Mouse (Mus musculus): ENCODE results near the gene Lad1. TPM values are rescaled to one million over a fixed set of nuclear protein-coding genes. Genes with fewer than 3 reads are reported as not detected.

Lad1 gene
- 0.72 TPM in 1 of 2 replicates, not detected in the other for total RNA-seq (2015; ENCODE audit: low replicate concordance)
- not detected in 2 replicates for total RNA-seq (2017; ENCODE audit: low replicate concordance)

GRCm38 (mm10) chr1:135818481-135819086, at the start of gene Lad1:
Gene Lad1 (plus strand): TSS chr1:135818598.
- ATAC-seq (replicated peaks; ENCODE audit: low FRiP score, poor library complexity, severe bottlenecking): no peak

- ATAC-seq (replicated peaks; ENCODE audit: low FRiP score, poor library complexity, severe bottlenecking): no peak
These were observed 48.2 kb upstream of the Lad1 start for GRCm38 (mm10) chr1:135770237-135770636.

GRCm38 (mm10) chr1:135770896-135771572, 47.4 kb upstream of the Lad1 start:
- no peak for ATAC-seq (replicated peaks; ENCODE audit: low FRiP score, poor library complexity, severe bottlenecking)

DNA sequence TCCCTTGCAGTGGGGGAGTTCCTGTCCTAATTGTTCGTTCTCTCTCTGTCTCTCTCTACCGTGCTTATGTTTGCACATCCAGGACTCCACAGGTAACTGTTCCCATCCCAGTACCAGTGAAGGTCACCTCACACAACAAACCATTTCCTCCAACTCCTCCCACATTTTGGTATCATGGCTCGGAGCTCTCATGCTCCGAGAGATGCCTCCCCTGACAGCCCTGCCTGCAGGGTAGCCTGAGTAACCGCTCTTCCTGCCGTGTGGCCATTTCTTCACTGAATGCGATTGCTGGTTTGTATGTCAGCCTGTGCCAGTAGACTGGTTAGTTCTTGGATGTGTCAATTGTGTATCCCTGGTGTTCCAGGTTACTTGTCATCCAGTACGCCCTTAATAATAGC, 46.8 kb upstream of the Lad1 start:
- no peak for ATAC-seq (replicated peaks; ENCODE audit: low FRiP score, poor library complexity, severe bottlenecking)

DNA sequence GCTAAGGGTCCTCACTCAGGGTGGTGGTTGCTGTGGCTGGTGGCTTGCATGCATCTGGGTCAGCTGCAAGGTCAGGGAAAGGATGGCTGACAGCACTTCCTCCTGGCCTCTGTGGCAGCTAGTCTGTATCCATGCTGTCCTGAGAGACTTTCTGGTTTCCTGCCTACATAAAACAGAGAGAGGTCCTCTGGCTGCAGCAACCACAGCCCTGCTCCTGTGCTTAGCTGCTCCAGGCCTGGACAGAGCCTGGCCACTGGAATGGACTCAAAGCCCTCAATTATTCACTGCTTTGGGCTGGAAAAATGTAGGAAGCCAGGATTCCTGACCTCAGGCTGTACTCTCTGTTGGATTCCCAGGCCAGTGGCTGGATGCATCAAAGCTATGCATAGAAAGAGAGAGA, 41.8 kb upstream of the Lad1 start:
- no peak for ATAC-seq (replicated peaks; ENCODE audit: low FRiP score, poor library complexity, severe bottlenecking)

GRCm38 (mm10) chr1:135777046-135777445, 41.4 kb upstream of the Lad1 start:
- ATAC-seq (replicated peaks; ENCODE audit: low FRiP score, poor library complexity, severe bottlenecking): no peak

- ATAC-seq (replicated peaks; ENCODE audit: low FRiP score, poor library complexity, severe bottlenecking): no peak
These were observed 39.4 kb upstream of the Lad1 start, which contains the start of gene Tnni1 for GRCm38 (mm10) chr1:135778780-135779535. Gene Tnni1 (plus strand): TSS chr1:135779434.

- no peak for ATAC-seq (replicated peaks; ENCODE audit: low FRiP score, poor library complexity, severe bottlenecking)
These were observed 37.7 kb upstream of the Lad1 start for GRCm38 (mm10) chr1:135780649-135781048.

GRCm38 (mm10) chr1:135781220-135781619, 37.2 kb upstream of the Lad1 start:
- 0 out of 2 replicates have a peak, but pooled peaks have one; percentile 56 for ATAC-seq (replicated peaks; ENCODE audit: low FRiP score, poor library complexity, severe bottlenecking)

DNA sequence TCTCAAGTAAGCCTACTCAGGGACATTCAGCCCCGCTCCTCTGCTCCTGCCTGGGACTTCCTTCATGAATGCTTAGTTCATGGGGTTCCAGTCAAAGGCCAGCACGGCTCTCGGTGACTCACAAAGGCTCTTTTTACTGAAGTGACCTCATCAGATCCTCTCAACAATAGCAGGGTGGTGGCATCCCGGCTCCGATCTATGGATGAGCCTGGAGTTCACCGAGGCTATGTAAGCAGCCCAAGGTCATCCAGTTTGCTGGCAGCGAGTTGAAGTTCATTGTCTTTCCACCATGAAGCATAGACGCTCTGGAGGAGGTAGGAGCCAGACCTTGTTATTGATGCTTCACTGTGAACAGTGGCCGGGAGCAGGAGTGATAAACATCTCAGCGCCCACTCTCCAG, 35.6 kb upstream of the Lad1 start:
- ATAC-seq (replicated peaks; ENCODE audit: low FRiP score, poor library complexity, severe bottlenecking): no peak

GRCm38 (mm10) chr1:135787799-135788198, 30.6 kb upstream of the Lad1 start:
- peak; percentile 60 for ATAC-seq (replicated peaks; ENCODE audit: low FRiP score, poor library complexity, severe bottlenecking)

DNA sequence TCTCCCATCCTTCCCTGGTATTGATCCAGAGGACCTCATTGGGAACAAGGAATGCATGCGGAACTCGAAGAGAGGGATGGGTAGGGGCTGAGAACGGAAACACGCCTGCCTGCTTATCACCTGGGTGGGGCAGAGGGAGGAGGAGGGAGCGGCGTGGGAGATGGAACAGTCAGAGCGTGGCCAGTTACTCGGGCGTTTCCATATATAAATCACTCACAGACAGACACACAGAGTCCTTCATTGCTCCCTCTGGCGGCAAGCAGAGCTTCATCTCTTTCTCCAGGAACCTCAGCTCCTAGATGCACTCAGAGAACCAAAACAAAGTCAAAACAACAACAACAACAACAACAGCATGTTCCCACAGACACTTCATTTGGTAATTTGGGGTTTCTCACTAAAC, 29.7 kb upstream of the Lad1 start:
- 0 out of 2 replicates have a peak, but pooled peaks have one; percentile 39 for ATAC-seq (replicated peaks; ENCODE audit: low FRiP score, poor library complexity, severe bottlenecking)

DNA sequence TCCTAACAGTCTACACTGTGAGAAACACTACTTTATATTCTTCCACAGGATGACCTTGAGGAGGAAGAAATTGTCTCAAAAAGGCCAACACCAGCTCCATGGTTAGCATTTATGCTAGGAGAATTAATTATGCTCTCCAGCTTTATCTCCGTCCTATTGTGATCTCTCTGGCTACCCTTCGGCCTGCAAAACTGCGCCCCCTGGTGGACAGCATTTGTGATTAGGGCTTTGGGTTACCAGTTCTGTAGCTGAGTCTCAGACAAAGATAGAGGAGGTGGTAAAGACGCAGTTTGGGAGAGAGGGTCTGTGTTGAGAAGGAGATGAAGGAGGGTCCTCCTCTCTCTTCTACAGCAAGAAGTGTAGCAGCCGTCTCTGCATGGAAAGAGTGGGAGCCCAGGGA, 28.6 kb upstream of the Lad1 start:
- peak; percentile 62; the same call in 1 of the 2 replicates for ATAC-seq (replicated peaks; ENCODE audit: low FRiP score, poor library complexity, severe bottlenecking)

GRCm38 (mm10) chr1:135792143-135792939, 26.1 kb upstream of the Lad1 start:
- no peak for ATAC-seq (replicated peaks; ENCODE audit: low FRiP score, poor library complexity, severe bottlenecking)

DNA sequence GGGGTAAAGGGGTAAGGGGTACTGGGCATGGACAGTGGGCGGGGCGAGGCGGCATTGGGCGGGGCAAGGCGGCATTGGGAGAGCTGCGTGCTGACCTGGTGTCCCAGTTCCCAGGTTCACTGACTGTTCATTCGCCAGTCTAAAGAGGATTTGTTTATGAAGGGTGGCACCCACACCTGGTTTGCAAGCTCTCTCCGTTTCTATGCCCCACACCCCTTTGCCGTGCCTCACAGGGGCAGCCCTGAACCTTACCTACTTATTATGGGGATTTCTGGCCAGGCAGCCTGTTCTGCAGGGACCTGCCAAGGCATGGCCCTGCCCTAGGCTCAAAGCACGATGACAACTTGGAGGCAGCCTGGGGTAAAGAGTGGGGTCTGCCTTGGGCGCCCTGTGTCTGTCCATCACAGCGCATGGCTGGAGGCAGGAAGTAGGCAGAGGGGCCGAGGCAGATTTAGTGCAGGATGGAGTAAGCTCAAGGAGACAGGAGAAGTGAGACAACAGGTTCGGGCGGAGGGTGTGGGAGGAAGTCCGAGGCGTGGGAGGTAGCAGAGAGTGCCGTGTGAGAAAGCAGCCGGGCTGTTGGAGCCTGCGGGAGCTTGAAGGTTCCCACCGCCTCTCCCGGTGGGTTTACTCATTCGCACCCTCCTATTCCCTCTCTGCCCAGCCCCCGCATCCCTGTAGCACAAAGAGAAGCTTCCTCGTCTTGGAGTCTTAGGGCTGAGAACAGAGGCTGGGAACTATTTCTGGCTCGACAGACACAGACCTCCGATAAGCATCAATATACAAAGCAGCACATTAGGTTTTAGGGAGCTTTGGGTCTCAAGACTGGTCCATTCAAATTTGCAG, 24.8 kb upstream of the Lad1 start:
- ATAC-seq (replicated peaks; ENCODE audit: low FRiP score, poor library complexity, severe bottlenecking): no peak

DNA sequence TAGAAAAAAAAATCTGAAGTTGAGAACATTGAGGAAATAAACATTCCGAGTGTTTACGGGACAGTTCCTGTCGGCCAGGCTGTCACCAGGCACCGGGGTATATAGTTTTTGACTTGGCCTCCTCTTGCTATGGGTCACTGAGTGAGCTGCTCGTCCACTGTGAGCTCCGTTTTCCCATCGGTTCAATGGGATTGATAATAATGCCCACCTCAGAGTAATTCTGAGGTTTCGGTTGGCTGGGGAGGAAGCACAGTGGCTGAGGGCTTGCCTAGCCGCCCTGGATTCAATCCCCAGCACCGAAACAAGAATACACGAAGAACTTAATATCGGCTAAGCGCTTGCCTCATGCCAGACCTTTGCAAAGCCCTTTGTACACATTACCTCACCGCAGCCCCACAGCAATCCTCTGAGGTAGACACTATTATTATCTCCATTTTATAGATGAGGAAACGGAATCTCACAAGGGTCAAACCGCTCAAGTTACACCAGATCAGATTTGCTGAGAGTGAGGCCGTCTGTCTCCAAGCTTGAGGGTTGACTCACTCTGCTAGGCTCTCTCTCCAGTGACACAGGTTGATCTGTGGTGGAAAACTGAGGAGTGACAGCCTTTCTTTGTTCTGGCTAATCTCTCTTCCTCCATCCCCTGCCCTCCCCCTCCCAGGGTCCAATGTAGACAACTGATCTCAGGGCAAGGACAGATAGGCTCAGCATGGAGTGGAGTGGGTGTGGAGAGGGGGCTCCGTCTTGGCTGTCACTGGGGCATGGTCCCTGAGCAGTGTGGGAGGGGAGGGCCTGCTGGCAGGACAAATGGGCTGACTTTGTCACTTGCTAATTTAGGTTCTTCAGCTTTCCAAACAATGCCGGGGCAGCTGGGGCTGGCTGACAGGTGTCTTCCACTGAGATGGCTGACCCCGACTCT, 23.9 kb upstream of the Lad1 start:
- ATAC-seq (replicated peaks; ENCODE audit: low FRiP score, poor library complexity, severe bottlenecking): no peak

DNA sequence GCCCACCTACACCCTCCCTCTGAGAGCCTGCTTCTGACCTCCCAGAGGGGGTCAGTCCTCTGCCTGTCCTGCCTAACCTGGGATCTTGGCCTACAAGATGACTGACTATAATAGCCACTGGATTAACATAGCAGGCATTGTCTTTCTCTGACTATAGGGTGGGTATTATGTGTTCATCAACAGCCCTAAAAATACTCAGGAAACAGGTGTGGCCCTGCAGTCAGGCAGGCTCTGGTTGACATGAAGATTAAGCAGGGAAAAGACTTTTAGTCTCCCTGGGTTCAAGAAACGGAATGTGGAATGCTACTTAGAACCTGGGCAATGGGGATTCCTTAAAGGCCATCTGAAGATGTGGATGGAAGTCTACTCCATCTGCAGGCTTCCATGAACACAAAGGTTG, 19.9 kb upstream of the Lad1 start:
- no peak for ATAC-seq (replicated peaks; ENCODE audit: low FRiP score, poor library complexity, severe bottlenecking)

GRCm38 (mm10) chr1:135799109-135799627, 19.2 kb upstream of the Lad1 start:
- no peak for ATAC-seq (replicated peaks; ENCODE audit: low FRiP score, poor library complexity, severe bottlenecking)
